Mouse (Mus musculus): Measurements from ENCODE around the gene Tmem223. TPM values are rescaled to one million over a fixed set of nuclear protein-coding genes. Genes with fewer than 3 reads are reported as not detected.

Gene Tmem223
- polyA plus RNA-seq (2015; fragmentation: Nextera tagmentation; extraction: Ambion mirVana) = 219 and 253 TPM in 2 replicates

DNA sequence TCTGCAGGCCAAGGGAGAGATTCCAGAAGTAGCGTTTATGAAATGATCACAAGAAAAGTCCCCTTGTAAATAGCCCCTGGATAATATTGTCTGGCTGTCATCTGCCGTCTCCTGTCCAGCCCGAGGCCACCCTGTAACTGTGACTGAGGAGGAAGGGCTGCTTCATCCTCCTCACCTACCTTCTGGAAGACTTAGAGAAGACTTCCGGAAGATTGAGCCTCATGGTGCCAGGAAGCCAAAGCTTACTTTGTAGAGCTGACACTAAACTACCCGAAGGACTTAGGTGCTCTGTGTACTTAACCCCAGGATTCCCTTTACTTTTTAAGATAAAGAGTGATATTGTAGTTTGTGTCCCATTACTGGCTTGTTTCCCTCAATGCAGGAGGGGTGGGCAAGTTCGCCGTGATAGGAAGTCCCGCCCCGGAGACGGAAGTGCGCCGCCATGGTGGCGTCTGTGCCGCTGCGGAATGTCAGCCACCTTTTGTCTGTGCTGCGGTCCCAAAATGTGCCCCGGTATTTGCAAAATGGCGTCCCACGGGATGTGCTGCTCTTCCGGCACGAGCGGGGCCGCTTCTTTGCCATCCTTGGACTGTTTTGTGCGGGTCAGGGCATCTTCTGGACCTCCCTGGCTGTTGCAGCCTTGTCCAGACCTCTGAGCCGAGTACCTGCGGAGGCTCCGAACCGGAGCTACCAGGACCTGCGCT is at the start of gene Tmem223:
Gene Tmem223, plus strand, starts transcription at position 430 of the 704 bp plus-strand sequence.
- peaks cover 40% of the 10 kb centered on the region for H3K4me1 ChIP-seq (replicated peaks)
- 21% methylated on average over 29 of the region's 29 CpGs for WGBS
- H3K27me3 ChIP-seq = no peaks in the 10 kb centered on the region

GRCm38 (mm10) chr19:8721378-8721777 is 49.4 kb upstream of the Tmem223 start:
- ATAC-seq (ENCODE audit: low read depth) = no peak
- 79% methylated on average over 1 of the region's 1 CpGs for WGBS
- H3K9me3 ChIP-seq = no peaks in the 10 kb centered on the region
- no peaks in the 10 kb centered on the region for H3K27me3 ChIP-seq
- H3K4me3 ChIP-seq = peak overlapping the region; percentile 2; the same call in 1 of the 2 replicates
- H3K9ac ChIP-seq = no peak overlapping the region
- no peak overlapping the region for H3K27ac ChIP-seq (replicated peaks)
- H3K4me2 ChIP-seq = peak overlapping the region; percentile 79
- H3K36me3 ChIP-seq = peaks cover 21% of the 10 kb centered on the region
- peaks cover 49% of the 10 kb centered on the region for H3K4me1 ChIP-seq (replicated peaks)

More for the DNA sequence above, at the start of gene Tmem223:
- ATAC-seq (ENCODE audit: low read depth) = peak; percentile 45; the same call in 1 of the 2 replicates
- Histone ChIP-seq H3K27ac (replicated peaks) (peak within 1 kb of the TSS; percentile 93), H3K9me3 (no peaks in the 10 kb centered on the region), H3K4me3 (peak within 1 kb of the TSS; percentile 80), H3K4me2 (peak within 1 kb of the TSS; percentile 72), H3K36me3 (peaks cover 64% of the 10 kb centered on the region), H3K9ac (peak within 1 kb of the TSS; percentile 97)

GRCm38 (mm10) chr19:8722021-8722420 is 48.8 kb upstream of the Tmem223 start:
- 59% methylated on average over 4 of the region's 4 CpGs for WGBS
- peak overlapping the region; percentile 96; the same call in 1 of the 2 replicates for H3K27ac ChIP-seq (replicated peaks)
- peaks cover 28% of the 10 kb centered on the region for H3K36me3 ChIP-seq
- H3K4me3 ChIP-seq = peak overlapping the region; percentile 64
- 0 out of 2 replicates have a peak, but pooled peaks have one; percentile 0 for ATAC-seq (ENCODE audit: low read depth)
- peaks cover 53% of the 10 kb centered on the region for H3K4me1 ChIP-seq (replicated peaks)
- H3K27me3 ChIP-seq = no peaks in the 10 kb centered on the region
- H3K9me3 ChIP-seq = no peaks in the 10 kb centered on the region
- peak overlapping the region; percentile 79 for H3K4me2 ChIP-seq
- H3K9ac ChIP-seq = peak overlapping the region; percentile 92

GRCm38 (mm10) chr19:8722559-8722906 is 48.3 kb upstream of the Tmem223 start:
- H3K4me3 ChIP-seq = peak overlapping the region; percentile 64
- H3K4me1 ChIP-seq (replicated peaks) = peaks cover 53% of the 10 kb centered on the region
- peak overlapping the region; percentile 96 for H3K27ac ChIP-seq (replicated peaks)
- 2% methylated on average over 5 of the region's 5 CpGs for WGBS
- H3K9ac ChIP-seq = peak overlapping the region; percentile 92
- peak; percentile 20 for ATAC-seq (ENCODE audit: low read depth)
- no peaks in the 10 kb centered on the region for H3K9me3 ChIP-seq
- H3K36me3 ChIP-seq = peaks cover 30% of the 10 kb centered on the region
- peak overlapping the region; percentile 79 for H3K4me2 ChIP-seq
- no peaks in the 10 kb centered on the region for H3K27me3 ChIP-seq

DNA sequence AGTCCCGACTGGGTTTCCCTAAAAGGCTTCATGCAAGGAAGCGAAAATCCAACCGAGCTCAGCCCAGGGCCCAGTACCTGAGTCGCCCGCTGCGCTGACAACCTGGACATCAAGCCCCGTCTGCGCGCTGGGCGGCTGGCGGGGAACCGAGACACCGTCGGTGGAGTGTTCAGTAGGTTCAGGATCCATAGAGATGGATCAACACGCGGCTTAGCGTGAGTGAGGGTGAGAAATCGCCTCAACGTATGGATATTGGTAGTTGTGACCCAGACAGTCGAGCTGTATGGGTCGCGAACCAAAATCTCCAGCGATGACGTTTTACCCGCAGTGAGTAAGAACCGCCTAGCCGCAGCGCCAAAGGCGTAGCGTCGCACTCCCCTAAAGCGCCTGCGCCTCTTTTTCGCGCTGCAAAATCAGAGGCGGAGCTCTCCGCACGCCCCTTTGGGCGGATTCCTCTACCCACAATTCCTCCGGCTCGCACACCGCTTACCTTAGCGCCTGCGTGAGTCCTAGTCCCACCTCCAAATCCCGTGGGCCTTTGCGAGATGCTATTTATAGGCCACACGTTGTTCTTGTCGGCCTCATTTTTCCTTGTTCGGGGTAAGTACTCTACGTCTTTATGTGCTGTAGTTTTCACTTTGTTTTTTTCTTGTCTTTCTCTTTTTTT is 47.8 kb upstream of the Tmem223 start, which contains the start of gene Slc3a2:
Gene Slc3a2, minus strand, starts transcription at position 463 of the 667 bp plus-strand sequence.
- WGBS = under 1% methylated on average over 50 of the region's 50 CpGs
- H3K27me3 ChIP-seq = no peaks in the 10 kb centered on the region
- peak within 1 kb of the TSS; percentile 64 for H3K4me3 ChIP-seq
- peaks cover 30% of the 10 kb centered on the region for H3K36me3 ChIP-seq
- peak; percentile 95 for ATAC-seq (ENCODE audit: low read depth)
- H3K4me2 ChIP-seq = peak within 1 kb of the TSS; percentile 79
- peak within 1 kb of the TSS; percentile 96 for H3K27ac ChIP-seq (replicated peaks)
- H3K9ac ChIP-seq = peak within 1 kb of the TSS; percentile 92
- H3K9me3 ChIP-seq = no peaks in the 10 kb centered on the region
- H3K4me1 ChIP-seq (replicated peaks) = peaks cover 53% of the 10 kb centered on the region

DNA sequence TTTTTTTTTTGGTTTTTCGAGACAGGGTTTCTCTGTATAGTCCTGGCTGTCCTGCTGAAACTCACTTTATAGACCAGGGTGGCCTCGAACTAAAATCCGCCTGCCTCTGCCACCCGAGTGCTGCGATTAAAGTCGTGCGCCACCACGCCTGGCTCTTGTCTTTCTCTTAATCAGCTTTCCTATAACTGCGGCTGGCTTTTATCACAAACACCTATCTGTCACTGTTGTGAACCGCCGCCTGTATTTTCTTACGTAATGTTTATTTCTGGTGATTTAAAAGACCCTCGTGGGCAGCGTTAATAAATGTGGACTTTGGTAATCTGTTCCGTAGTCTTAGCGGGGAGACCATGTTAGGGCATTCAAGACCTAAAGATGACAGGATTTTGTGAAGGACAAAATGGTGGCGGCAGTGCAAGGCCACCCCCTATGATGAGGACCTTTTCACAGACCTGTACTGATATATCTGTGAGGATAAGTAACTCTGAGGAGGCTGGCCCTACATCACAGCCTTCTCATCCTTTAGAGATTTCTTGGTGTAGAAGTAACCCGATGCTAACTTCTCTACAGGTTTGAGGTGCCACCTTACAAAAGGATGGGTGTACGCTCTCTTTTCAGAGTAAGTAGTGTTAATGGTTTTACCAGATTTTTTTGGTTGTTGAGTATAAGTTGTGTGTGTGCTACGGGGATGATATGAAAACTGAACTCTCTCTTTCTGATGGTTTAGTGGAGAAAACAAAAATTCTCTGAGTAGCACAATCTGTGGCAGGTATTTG is 47.0 kb upstream of the Tmem223 start:
- peaks cover 53% of the 10 kb centered on the region for H3K4me1 ChIP-seq (replicated peaks)
- H3K36me3 ChIP-seq = peaks cover 30% of the 10 kb centered on the region
- peak overlapping the region; percentile 79 for H3K4me2 ChIP-seq
- 0 out of 2 replicates have a peak, but pooled peaks have one; percentile 1 for ATAC-seq (ENCODE audit: low read depth)
- under 1% methylated on average over 20 of the region's 20 CpGs for WGBS
- H3K27ac ChIP-seq (replicated peaks) = peak overlapping the region; percentile 69
- no peaks in the 10 kb centered on the region for H3K9me3 ChIP-seq
- peak overlapping the region; percentile 64 for H3K4me3 ChIP-seq
- H3K9ac ChIP-seq = peak overlapping the region; percentile 89
- H3K27me3 ChIP-seq = no peaks in the 10 kb centered on the region

DNA sequence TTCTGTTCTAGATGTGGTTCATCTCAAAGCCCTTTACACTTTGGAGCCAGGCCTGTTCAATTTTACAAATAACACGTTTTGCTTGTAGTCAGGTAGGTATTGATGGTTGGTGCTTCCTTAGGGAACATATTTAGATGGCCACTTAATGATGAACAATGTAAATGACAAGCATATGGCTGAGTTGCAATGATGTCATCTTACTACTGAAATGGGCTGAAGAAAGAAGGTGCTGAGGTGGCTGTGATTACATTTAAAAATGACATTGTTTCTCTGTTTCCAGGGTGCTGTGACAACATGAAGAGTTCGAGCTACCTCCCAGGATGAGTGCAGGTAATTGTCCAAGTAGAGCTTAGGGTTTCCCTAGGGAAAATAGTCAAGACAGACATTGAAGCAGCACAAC is 46.4 kb upstream of the Tmem223 start:
- Histone ChIP-seq H3K27ac (replicated peaks) (peak overlapping the region; percentile 69; the same call in 1 of the 2 replicates), H3K27me3 (no peaks in the 10 kb centered on the region), H3K4me1 (replicated peaks) (peaks cover 53% of the 10 kb centered on the region), H3K36me3 (peaks cover 30% of the 10 kb centered on the region), H3K9ac (peak overlapping the region; percentile 89), H3K4me3 (peak overlapping the region; percentile 64), H3K9me3 (no peaks in the 10 kb centered on the region), H3K4me2 (peak overlapping the region; percentile 79)
- 0% methylated on average over 2 of the region's 2 CpGs for WGBS
- no peak for ATAC-seq (ENCODE audit: low read depth)

GRCm38 (mm10) chr19:8725081-8725613 is 45.6 kb upstream of the Tmem223 start:
- Histone ChIP-seq H3K4me2 (peak overlapping the region; percentile 79), H3K27ac (replicated peaks) (0 out of 2 replicates have a peak overlapping the region, but pooled peaks have one; percentile 9), H3K9me3 (no peaks in the 10 kb centered on the region), H3K4me1 (replicated peaks) (peaks cover 53% of the 10 kb centered on the region), H3K36me3 (peaks cover 30% of the 10 kb centered on the region), H3K27me3 (no peaks in the 10 kb centered on the region), H3K9ac (peak overlapping the region; percentile 89), H3K4me3 (peak overlapping the region; percentile 64)
- no peak for ATAC-seq (ENCODE audit: low read depth)
- 55% methylated on average over 4 of the region's 4 CpGs for WGBS

- Histone ChIP-seq H3K36me3 (peaks cover 30% of the 10 kb centered on the region), H3K9me3 (no peaks in the 10 kb centered on the region), H3K27me3 (no peaks in the 10 kb centered on the region), H3K4me1 (replicated peaks) (peaks cover 36% of the 10 kb centered on the region), H3K4me2 (no peak overlapping the region), H3K9ac (no peak overlapping the region), H3K4me3 (no peak overlapping the region), H3K27ac (replicated peaks) (no peak overlapping the region)
- no peak for ATAC-seq (ENCODE audit: low read depth)
- 13% methylated on average over 3 of the region's 3 CpGs for WGBS
Measured at GRCm38 (mm10) chr19:8726609-8727390, 44.0 kb upstream of the Tmem223 start.

- no peak overlapping the region for H3K27ac ChIP-seq (replicated peaks)
- no peak for ATAC-seq (ENCODE audit: low read depth)
- WGBS = 28% methylated on average over 5 of the region's 5 CpGs
- no peaks in the 10 kb centered on the region for H3K9me3 ChIP-seq
- H3K4me1 ChIP-seq (replicated peaks) = peaks cover 29% of the 10 kb centered on the region
- H3K4me2 ChIP-seq = no peak overlapping the region
- H3K4me3 ChIP-seq = no peak overlapping the region
- peaks cover 30% of the 10 kb centered on the region for H3K36me3 ChIP-seq
- H3K27me3 ChIP-seq = no peaks in the 10 kb centered on the region
- H3K9ac ChIP-seq = no peak overlapping the region
Measured at GRCm38 (mm10) chr19:8727495-8728114, 43.2 kb upstream of the Tmem223 start.

All from neural tube, embryonic 13.5 days (tissue).